Mouse (Mus musculus): ENCODE results near the gene Kbtbd8. TPM values are rescaled to one million over a fixed set of nuclear protein-coding genes. Genes with fewer than 3 reads are reported as not detected.
A peak's percentile ranks its signal among the peaks of the same experiment; 100 is the strongest.

Gene Kbtbd8
- polyA plus RNA-seq, 1 experiment from 2014 or later = 1.7 TPM

DNA sequence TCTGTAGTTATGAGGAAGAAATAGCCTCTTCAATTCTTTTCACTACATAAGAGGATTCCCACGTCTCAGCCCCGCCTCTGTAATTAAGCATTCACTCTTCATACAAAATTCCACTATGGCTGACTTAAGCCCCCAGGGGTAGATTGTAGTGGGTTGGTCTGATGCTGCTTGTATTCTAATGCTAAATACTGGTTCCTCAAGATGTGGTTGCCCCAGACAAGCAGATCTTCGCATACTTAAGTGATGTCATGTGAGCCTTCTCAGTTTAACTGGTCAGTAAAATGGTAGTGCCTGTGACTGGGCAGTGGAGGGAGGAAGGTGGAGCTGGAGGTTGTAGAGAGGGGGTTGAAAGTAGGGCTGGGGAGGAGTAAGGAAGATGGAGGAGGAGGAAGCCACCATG is 13.3 kb upstream of the Kbtbd8 start:
- Histone ChIP-seq H3K36me3 (ENCODE audit: control insufficient read depth, insufficient read depth, low read length) (no peaks in the 10 kb centered on the region), H3K27ac (replicated peaks in 1 of 2; ENCODE audit: control insufficient read depth in 1 of 2, insufficient read depth in 1 of 2, low read depth in 2 of 2, low read length in 2 of 2) (no peak overlapping the region), H3K4me1 (ENCODE audit: control insufficient read depth in 2 of 2, insufficient read depth in 2 of 2, low read length in 2 of 2) (no peaks in the 10 kb centered on the region), H3K9ac (ENCODE audit: low read length) (no peak overlapping the region), H3K4me3 (ENCODE audit: control insufficient read depth in 1 of 2, insufficient read depth in 1 of 2, low read depth in 1 of 2, low read length in 2 of 2) (no peak overlapping the region), H3K4me2 (ENCODE audit: low read length) (no peak overlapping the region), H3K9me3 (ENCODE audit: control insufficient read depth, low read length) (no peaks in the 10 kb centered on the region), H3K27me3 (ENCODE audit: control insufficient read depth, insufficient read depth, low read length) (peaks cover 4% of the 10 kb centered on the region; the same call in 1 of the 2 replicates)
- no peak for ATAC-seq (ENCODE audit: insufficient number of reproducible peaks, insufficient read depth, low FRiP score, low read depth)
- 61% methylated on average over 3 of the region's 3 CpGs for WGBS

DNA sequence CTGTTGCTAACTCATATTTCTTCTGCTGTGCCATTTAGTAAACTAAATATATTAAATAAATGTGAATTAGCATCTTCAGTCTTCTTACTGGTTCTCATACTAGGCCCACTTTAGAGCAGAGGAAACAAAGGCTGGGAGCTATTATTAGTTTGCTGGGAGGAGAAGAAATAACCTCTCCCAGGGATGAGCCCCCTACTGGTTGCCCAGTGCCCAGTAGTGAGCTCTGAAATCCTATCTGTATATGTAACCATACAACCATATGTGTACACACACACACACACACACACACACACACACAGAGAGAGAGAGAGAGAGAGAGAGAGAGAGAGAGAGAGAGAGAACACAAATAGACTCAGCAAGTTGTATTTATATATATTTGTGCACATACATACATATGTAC is 8.6 kb upstream of the Kbtbd8 start:
- Histone ChIP-seq H3K4me1 (ENCODE audit: control insufficient read depth in 2 of 2, insufficient read depth in 2 of 2, low read length in 2 of 2) (no peaks in the 10 kb centered on the region), H3K4me2 (ENCODE audit: low read length) (no peak overlapping the region), H3K4me3 (ENCODE audit: control insufficient read depth in 1 of 2, insufficient read depth in 1 of 2, low read depth in 1 of 2, low read length in 2 of 2) (no peak overlapping the region), H3K36me3 (ENCODE audit: control insufficient read depth, insufficient read depth, low read length) (no peaks in the 10 kb centered on the region), H3K9ac (ENCODE audit: low read length) (no peak overlapping the region), H3K27me3 (ENCODE audit: control insufficient read depth, insufficient read depth, low read length) (no peaks in the 10 kb centered on the region), H3K27ac (replicated peaks in 1 of 2; ENCODE audit: control insufficient read depth in 1 of 2, insufficient read depth in 1 of 2, low read depth in 2 of 2, low read length in 2 of 2) (no peak overlapping the region), H3K9me3 (ENCODE audit: control insufficient read depth, low read length) (no peaks in the 10 kb centered on the region)
- ATAC-seq (ENCODE audit: insufficient number of reproducible peaks, insufficient read depth, low FRiP score, low read depth) = no peak

DNA sequence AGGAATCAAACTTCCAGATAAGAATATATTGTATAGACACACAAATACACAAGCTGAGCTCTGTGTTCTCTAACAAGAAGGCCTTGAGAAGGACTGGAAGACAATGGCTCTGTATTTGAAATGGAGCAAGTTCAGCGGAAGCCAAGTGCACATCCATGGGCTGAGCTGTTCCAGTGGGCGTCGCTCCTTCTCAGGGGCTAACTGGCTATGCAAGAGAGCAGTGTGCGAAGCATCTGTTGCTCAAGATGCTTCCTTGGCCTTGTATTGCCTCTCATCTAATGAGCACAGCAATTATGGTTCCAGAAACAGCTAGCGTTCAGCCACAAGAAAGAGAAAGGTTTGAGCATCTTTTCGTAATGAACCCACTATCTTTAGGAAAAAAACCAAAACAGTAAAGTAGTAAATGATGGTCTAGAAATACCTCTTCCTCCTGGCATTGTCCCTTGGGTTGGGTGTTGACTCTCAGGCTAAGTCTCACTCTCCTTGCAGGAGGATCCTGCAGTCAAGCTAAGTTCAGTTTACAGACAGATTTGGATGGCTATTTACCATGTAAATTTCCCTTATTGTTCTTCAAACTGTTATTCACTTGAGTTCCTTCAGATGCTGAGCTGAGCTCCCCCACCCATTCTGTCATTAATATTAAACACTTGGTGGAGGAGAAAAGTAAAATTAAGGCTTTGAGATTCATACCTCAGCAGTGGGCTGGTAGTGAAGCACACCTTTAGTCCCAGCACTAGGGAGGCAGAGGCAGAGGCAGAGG is 7.2 kb upstream of the Kbtbd8 start:
- no peak overlapping the region for H3K9ac ChIP-seq (ENCODE audit: low read length)
- no peaks in the 10 kb centered on the region for H3K27me3 ChIP-seq (ENCODE audit: control insufficient read depth, insufficient read depth, low read length)
- no peaks in the 10 kb centered on the region for H3K4me1 ChIP-seq (ENCODE audit: control insufficient read depth in 2 of 2, insufficient read depth in 2 of 2, low read length in 2 of 2)
- ATAC-seq (ENCODE audit: insufficient number of reproducible peaks, insufficient read depth, low FRiP score, low read depth) = no peak
- no peaks in the 10 kb centered on the region for H3K36me3 ChIP-seq (ENCODE audit: control insufficient read depth, insufficient read depth, low read length)
- no peak overlapping the region for H3K27ac ChIP-seq (replicated peaks in 1 of 2; ENCODE audit: control insufficient read depth in 1 of 2, insufficient read depth in 1 of 2, low read depth in 2 of 2, low read length in 2 of 2)
- 85% methylated on average over 6 of the region's 6 CpGs for WGBS
- H3K4me2 ChIP-seq (ENCODE audit: low read length) = no peak overlapping the region
- H3K4me3 ChIP-seq (ENCODE audit: control insufficient read depth in 1 of 2, insufficient read depth in 1 of 2, low read depth in 1 of 2, low read length in 2 of 2) = no peak overlapping the region
- no peaks in the 10 kb centered on the region for H3K9me3 ChIP-seq (ENCODE audit: control insufficient read depth, low read length)

DNA sequence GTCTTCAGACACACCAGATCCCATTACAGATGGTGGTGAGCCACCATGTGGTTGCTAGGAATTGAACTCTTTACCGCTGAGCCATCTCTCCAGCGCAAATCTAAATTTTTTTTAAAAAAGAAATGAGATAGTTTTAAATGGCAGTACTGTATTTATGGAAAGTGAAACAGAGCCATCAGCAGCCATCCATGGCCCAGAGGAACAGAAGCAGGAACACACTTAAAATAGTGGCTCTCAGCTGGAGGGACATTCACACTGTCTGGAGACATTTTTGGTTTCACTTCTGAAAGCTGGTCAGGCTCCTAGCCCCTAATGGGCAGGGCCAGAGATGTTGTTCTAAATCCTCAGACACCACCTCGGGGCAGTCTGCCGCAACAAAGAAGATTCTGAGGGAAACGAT is 5.0 kb upstream of the Kbtbd8 start:
- WGBS = 67% methylated on average over 5 of the region's 5 CpGs
- H3K9ac ChIP-seq (ENCODE audit: low read length) = no peak overlapping the region
- H3K4me3 ChIP-seq (ENCODE audit: control insufficient read depth in 1 of 2, insufficient read depth in 1 of 2, low read depth in 1 of 2, low read length in 2 of 2) = no peak overlapping the region

DNA sequence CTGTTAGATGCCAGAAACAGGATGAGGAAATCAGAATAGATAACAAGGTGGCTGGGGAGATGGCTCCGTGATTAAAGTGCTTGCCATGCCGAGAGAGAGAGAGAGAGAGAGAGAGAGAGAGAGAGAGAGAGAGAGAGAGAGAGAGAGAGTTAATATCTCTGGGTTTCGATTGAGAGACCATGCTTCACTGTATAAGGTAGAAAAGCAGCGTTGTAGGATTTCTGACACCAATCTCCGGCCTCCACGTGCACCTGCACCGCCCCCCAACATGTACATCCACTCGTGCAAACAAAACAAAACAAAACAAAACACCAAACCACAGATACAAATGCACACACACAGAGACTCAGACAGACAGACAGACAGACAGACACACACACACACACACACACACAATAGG is 527 bp upstream of the Kbtbd8 start:
- Histone ChIP-seq H3K27ac (replicated peaks in 1 of 2; ENCODE audit: control insufficient read depth in 1 of 2, insufficient read depth in 1 of 2, low read depth in 2 of 2, low read length in 2 of 2) (no peak overlapping the region), H3K9me3 (ENCODE audit: control insufficient read depth, low read length) (no peaks in the 10 kb centered on the region), H3K9ac (ENCODE audit: low read length) (no peak overlapping the region), H3K4me2 (ENCODE audit: low read length) (peak overlapping the region; percentile 92), H3K4me3 (ENCODE audit: control insufficient read depth in 1 of 2, insufficient read depth in 1 of 2, low read depth in 1 of 2, low read length in 2 of 2) (no peak overlapping the region), H3K36me3 (ENCODE audit: control insufficient read depth, insufficient read depth, low read length) (no peaks in the 10 kb centered on the region), H3K27me3 (ENCODE audit: control insufficient read depth, insufficient read depth, low read length) (peaks cover 10% of the 10 kb centered on the region; the same call in 1 of the 2 replicates), H3K4me1 (ENCODE audit: control insufficient read depth in 2 of 2, insufficient read depth in 2 of 2, low read length in 2 of 2) (peaks cover 5 to 6% of the 10 kb centered on the region in 2 experiments; a peak in 3 of 4 replicates)
- no peak for ATAC-seq (ENCODE audit: insufficient number of reproducible peaks, insufficient read depth, low FRiP score, low read depth)
- WGBS = 47% methylated on average over 8 of the region's 8 CpGs

More for the DNA sequence above, 5.0 kb upstream of the Kbtbd8 start:
- ATAC-seq (ENCODE audit: insufficient number of reproducible peaks, insufficient read depth, low FRiP score, low read depth) = no peak
- H3K27ac ChIP-seq (replicated peaks in 1 of 2; ENCODE audit: control insufficient read depth in 1 of 2, insufficient read depth in 1 of 2, low read depth in 2 of 2, low read length in 2 of 2) = no peak overlapping the region
- peaks cover 2 to 3% of the 10 kb centered on the region in 2 experiments; a peak in 2 of 4 replicates for H3K4me1 ChIP-seq (ENCODE audit: control insufficient read depth in 2 of 2, insufficient read depth in 2 of 2, low read length in 2 of 2)
- no peak overlapping the region for H3K4me2 ChIP-seq (ENCODE audit: low read length)
- H3K36me3 ChIP-seq (ENCODE audit: control insufficient read depth, insufficient read depth, low read length) = no peaks in the 10 kb centered on the region
- H3K27me3 ChIP-seq (ENCODE audit: control insufficient read depth, insufficient read depth, low read length) = no peaks in the 10 kb centered on the region
- no peaks in the 10 kb centered on the region for H3K9me3 ChIP-seq (ENCODE audit: control insufficient read depth, low read length)

DNA sequence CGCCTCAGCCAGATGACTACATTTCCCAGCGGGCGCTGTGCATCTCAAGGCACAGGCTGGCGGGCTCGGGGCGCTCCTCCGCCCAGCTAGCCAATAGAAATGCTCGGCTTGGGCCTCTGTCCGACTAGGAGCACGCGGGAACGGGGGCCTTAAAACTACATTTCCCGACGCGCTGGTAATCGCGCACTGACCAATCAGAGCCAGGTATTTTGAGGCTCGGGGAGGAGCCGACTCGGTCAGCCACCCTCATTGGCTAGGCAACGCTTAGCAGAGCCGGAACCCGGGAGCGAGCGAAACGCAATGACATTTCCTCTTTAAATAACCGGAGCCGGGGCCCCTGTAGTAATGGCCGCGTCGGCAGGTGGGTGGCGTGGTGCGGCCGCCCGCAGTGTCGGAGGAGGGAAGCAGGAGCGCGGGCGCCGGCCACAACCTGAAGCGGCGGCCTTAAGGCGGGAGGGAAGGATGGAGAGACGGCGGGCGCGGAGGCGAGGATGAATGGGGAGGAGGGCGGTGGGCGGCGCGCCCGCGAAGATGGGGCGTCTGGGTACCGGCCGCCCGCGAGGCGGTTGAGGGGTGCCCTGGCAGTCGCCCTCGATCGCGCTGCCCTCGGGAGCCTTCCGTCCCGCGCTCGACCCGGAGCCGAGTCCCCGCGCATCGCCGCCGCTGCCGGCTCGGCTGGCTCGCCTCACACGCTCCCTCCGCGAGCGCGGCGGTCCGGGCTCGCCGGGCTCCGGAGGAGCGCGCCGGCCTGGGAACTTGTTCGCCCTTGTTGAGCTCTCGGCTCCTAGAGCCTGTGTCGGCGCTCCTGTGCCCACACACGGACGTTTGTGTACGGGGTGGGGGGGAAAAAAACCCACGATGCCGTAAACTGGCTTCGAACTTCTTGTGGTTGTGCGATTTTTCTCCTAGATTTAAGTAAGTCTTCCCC is 838 bp downstream of the Kbtbd8 start:
- peaks cover 5 to 6% of the 10 kb centered on the region in 2 experiments; a peak in 3 of 4 replicates for H3K4me1 ChIP-seq (ENCODE audit: control insufficient read depth in 2 of 2, insufficient read depth in 2 of 2, low read length in 2 of 2)

DNA sequence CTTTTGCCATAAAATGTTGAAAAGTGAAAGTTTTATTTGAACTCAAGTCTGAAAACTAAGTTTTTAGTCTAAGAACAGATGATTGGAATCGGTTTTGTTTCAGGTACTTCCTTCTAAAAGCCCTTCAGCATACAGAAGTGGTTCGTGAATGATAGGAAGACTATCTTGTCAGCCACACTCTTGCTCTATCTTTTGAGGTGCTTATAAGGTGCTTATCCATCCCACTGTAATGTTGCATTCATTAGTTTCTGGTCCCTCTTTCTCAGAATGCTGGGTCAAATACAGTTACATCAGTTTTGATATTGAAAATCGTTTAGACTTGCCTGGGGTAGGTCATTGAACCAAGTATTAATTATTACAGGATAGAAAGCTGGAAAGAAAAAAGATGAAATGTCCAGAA is 2.3 kb downstream of the Kbtbd8 start:
- no peak overlapping the region for H3K4me2 ChIP-seq (ENCODE audit: low read length)
- ATAC-seq (ENCODE audit: insufficient number of reproducible peaks, insufficient read depth, low FRiP score, low read depth) = no peak
- WGBS = 82% methylated on average over 3 of the region's 3 CpGs
- no peak overlapping the region for H3K4me3 ChIP-seq (ENCODE audit: control insufficient read depth in 1 of 2, insufficient read depth in 1 of 2, low read depth in 1 of 2, low read length in 2 of 2)
- no peaks in the 10 kb centered on the region for H3K9me3 ChIP-seq (ENCODE audit: control insufficient read depth, low read length)
- no peak overlapping the region for H3K27ac ChIP-seq (replicated peaks in 1 of 2; ENCODE audit: control insufficient read depth in 1 of 2, insufficient read depth in 1 of 2, low read depth in 2 of 2, low read length in 2 of 2)
- H3K9ac ChIP-seq (ENCODE audit: low read length) = no peak overlapping the region
- peaks cover 10% of the 10 kb centered on the region; the same call in 1 of the 2 replicates for H3K27me3 ChIP-seq (ENCODE audit: control insufficient read depth, insufficient read depth, low read length)
- H3K4me1 ChIP-seq (ENCODE audit: control insufficient read depth in 2 of 2, insufficient read depth in 2 of 2, low read length in 2 of 2) = peaks cover 5 to 6% of the 10 kb centered on the region in 2 experiments; a peak in 3 of 4 replicates
- peaks cover 7% of the 10 kb centered on the region; the same call in 1 of the 2 replicates for H3K36me3 ChIP-seq (ENCODE audit: control insufficient read depth, insufficient read depth, low read length)

More for the DNA sequence above, 838 bp downstream of the Kbtbd8 start:
- peak overlapping the region; percentile 72 for H3K9ac ChIP-seq (ENCODE audit: low read length)
- peak overlapping the region; percentile 92 for H3K4me2 ChIP-seq (ENCODE audit: low read length)
- ATAC-seq (ENCODE audit: insufficient number of reproducible peaks, insufficient read depth, low FRiP score, low read depth) = peak; percentile 99
- under 1% methylated on average over 84 of the region's 103 CpGs for WGBS
- H3K36me3 ChIP-seq (ENCODE audit: control insufficient read depth, insufficient read depth, low read length) = peaks cover 7% of the 10 kb centered on the region; the same call in 1 of the 2 replicates
- 0 out of 4 replicates have a peak overlapping the region, but pooled peaks of 1 of the 2 experiments have one; percentile 4 for H3K27ac ChIP-seq (replicated peaks in 1 of 2; ENCODE audit: control insufficient read depth in 1 of 2, insufficient read depth in 1 of 2, low read depth in 2 of 2, low read length in 2 of 2)
- peaks cover 10% of the 10 kb centered on the region; the same call in 1 of the 2 replicates for H3K27me3 ChIP-seq (ENCODE audit: control insufficient read depth, insufficient read depth, low read length)
- peak overlapping the region; percentile 65 to 91 for H3K4me3 ChIP-seq (ENCODE audit: control insufficient read depth in 1 of 2, insufficient read depth in 1 of 2, low read depth in 1 of 2, low read length in 2 of 2)
- no peaks in the 10 kb centered on the region for H3K9me3 ChIP-seq (ENCODE audit: control insufficient read depth, low read length)

Data from heart, embryonic 14.5 days (tissue).